Mouse (Mus musculus): ENCODE data around the gene Cdh23.

DNA sequence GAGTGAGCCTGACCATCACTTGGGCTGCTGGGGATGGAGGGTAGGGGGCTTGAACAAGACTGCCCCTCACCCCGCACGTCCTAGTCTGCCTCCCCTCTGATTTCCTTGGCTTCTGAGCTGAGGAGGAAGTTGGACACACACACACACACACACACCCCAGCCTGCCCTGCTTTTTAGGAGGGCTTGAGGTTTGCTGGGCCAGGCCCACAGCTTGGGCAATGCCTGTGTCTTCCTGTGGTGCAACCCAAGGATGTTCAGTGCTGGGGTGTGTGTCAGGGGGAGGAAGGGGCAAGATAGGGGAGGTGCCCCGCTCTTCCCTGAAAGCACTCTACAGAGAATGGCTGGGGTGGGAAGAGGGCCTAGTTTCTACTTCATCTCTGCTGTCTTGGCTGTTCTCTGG is 352.2 kb downstream of the Cdh23 start:
- TF ChIP-seq EP300 (IDR thresholded peaks at IDR 0.05; ENCODE audit: insufficient read depth, low read depth, low read length) (no peak), POLR2A (IDR thresholded peaks at IDR 0.05; ENCODE audit: insufficient read depth, low read depth, low read length) (no peak)

All from heart, adult 2 months (tissue).